Mouse (Mus musculus) hindbrain, postnatal 0 days (tissue): ENCODE data around the gene 2310034G01Rik. TPM values are rescaled to one million over a fixed set of nuclear protein-coding genes. Genes with fewer than 3 reads are reported as not detected.

Experiments
- ATAC-seq: fragments of 200-750 bp; cut with Nextera tagmentation; 2 replicates; pipeline ENCODE4 v1.8.0; 2017; ENCODE audit warnings: mild to moderate bottlenecking, moderate TSS enrichment, moderate library complexity
- DNase-seq: peaks from one replicate; pipeline ENCODE4 v3.0.0-alpha.2; 2015; ENCODE audit warnings: low spot score
- H3K27ac ChIP-seq: fragments of 300-500 bp; sonication (generic); 2 replicates; pipeline ENCODE4 v1.5.1; 2014; ENCODE audit warnings: mild to moderate bottlenecking
- H3K27me3 ChIP-seq: fragments of 300-500 bp; sonication (generic); 2 replicates; pipeline ENCODE4 v1.6.1; 2014; ENCODE audit warnings: low read length, mixed read lengths; ENCODE audit not compliant: insufficient read depth
- H3K36me3 ChIP-seq: fragments of 300-500 bp; sonication (generic); 2 replicates; pipeline ENCODE4 v1.6.1; 2014; ENCODE audit warnings: low read length, mixed read lengths; ENCODE audit not compliant: insufficient read depth
- H3K4me1 ChIP-seq: fragments of 300-500 bp; sonication (generic); 2 replicates; pipeline ENCODE4 v1.6.1; 2014; ENCODE audit warnings: antibody characterized with exemption, low read length, mixed read lengths; ENCODE audit not compliant: insufficient read depth
- H3K4me2 ChIP-seq: fragments of 300-500 bp; sonication (generic); 2 replicates; pipeline ENCODE4 v1.6.1; 2014; ENCODE audit warnings: low read depth, mild to moderate bottlenecking, low read length, moderate library complexity, mixed read lengths
- H3K4me3 ChIP-seq: fragments of 300-500 bp; sonication (generic); 2 replicates; pipeline ENCODE4 v1.5.1; 2014; ENCODE audit warnings: low read length
- H3K9ac ChIP-seq: fragments of 300-500 bp; sonication (generic); replicated peaks from 2 replicates; pipeline ENCODE4 v1.6.1; 2014; ENCODE audit warnings: mild to moderate bottlenecking, low read length, moderate library complexity, mixed read lengths
- H3K9me3 ChIP-seq: fragments of 300-500 bp; sonication (generic); 2 replicates; pipeline ENCODE4 v1.6.1; 2016; ENCODE audit warnings: low read length, mixed read lengths
- CTCF ChIP-seq: IDR thresholded peaks from 2 replicates; pipeline ENCODE4 v1.5.1; 2016; ENCODE audit warnings: antibody characterized with exemption, control low read depth, low read depth
- WGBS: fragments of 180-500 bp; shearing (Covaris S2); extraction: QIAGEN DNeasy Blood & Tissue Kit; methylation state at CpG from one replicate; pipeline ENCODE4 v1.1.7; 2014; 5-methylcytosine and 5-hydroxymethylcytosine counted together
- polyA plus RNA-seq: library from polyadenylated mRNA; unstranded; fragments of >200 nt; fragmentation: Nextera tagmentation; extraction: Ambion mirVana; gene quantifications from 2 replicates; pipeline ENCODE4 v1.2.1, GENCODE M21; 2015
- total RNA-seq: library from RNA; depleted of rRNA; stranded (reverse); fragments of >200 nt; gene quantifications from 2 replicates; pipeline ENCODE4 v1.2.3, GENCODE M21; 2014

Gene 2310034G01Rik
- total and polyA plus RNA-seq, 2 experiments from 2014 or later, result 0.89 to 1.7 TPM

DNA sequence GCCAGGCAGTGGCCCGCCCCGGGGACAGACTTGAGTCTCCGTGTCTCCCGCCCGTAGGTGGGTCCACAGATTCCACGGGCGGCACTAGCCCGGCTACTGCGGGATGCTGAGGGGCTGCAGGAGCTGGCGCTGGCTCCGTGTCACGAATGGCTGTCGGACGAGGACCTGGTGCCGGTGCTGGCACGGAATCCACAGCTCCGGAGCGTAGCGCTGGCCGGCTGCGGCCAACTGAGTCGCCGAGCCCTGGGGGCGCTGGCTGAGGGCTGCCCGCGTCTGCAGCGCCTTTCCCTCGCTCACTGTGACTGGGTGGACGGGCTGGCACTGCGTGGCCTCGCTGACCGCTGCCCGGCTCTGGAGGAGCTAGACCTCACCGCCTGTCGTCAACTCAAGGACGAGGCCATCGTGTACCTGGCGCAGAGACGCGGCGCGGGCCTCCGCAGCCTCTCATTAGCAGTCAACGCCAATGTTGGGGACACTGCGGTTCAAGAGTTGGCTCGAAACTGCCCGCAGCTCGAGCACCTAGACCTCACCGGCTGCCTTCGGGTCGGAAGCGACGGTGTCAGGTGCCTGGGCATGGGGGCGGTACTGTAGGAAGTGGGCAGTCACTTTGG is 21.0 kb downstream of the 2310034G01Rik start:
- Histone ChIP-seq H3K4me3 (peak overlapping the region; percentile 59), H3K4me1 (peaks cover 11% of the 10 kb centered on the region)
- peak; percentile 40 for DNase-seq

DNA sequence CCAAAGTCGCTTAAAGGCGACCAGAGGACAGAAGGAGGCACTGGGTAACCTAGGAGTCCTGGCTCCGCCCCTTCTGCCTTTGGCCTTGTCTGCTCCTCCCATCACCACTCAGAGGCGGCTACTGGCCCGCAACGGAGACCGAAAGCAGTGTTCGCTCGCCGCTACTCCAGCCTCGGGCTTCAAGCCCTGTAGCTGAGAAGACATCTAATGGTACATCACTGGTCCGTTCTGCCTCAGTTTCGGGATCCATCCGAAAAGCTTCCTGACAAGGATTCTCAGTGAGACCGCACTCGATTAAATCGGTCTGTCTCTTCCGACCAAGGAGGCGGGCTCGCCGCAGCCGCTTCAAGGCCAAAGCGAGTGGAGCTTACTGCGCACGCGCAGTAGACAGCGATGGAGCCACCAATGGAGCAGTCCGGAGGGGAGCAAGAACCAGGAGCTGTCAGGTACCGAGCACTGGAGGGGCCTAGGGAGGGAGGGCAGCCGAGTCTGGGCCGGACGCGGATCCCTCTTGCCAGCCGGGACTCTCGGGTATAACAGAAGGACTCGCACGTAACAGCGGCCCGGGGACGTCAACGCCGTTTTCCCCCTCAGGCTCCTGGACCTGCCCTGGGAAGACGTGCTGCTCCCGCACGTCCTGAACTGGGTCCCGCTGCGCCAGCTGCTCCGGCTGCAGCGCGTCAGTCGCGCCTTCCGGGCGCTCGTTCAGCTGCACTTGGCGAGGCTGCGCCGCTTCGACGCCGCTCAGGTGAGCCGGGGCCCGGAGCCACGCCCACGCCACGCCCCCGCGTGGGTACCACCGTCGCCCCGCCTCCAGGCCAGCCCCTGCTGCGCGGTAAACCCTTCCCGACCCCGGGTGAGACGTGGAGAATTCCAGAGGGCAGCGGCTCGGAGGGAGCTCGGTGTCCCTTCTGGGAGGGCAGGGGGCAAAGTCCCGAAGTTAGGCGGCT is 21.7 kb downstream of the 2310034G01Rik start, which contains the start of gene Fbxl15:
TSS of gene Fbxl15 (plus strand) at position 104 of the 950 bp plus-strand sequence.
- H3K4me1 ChIP-seq, result peaks cover 11% of the 10 kb centered on the region
- peak; percentile 91 for ATAC-seq
- 1% methylated on average over 81 of the region's 81 CpGs for WGBS
- H3K9ac ChIP-seq, result peak within 1 kb of the TSS; percentile 59
- peak within 1 kb of the TSS; percentile 95 for H3K27ac ChIP-seq
- H3K36me3 ChIP-seq, result peaks cover 12% of the 10 kb centered on the region; the same call in 1 of the 2 replicates
- DNase-seq, result peak; percentile 98
- no peak for TF ChIP-seq CTCF
- H3K9me3 ChIP-seq, result no peaks in the 10 kb centered on the region
- peak within 1 kb of the TSS; percentile 59 for H3K4me3 ChIP-seq
- no peaks in the 10 kb centered on the region for H3K27me3 ChIP-seq
- H3K4me2 ChIP-seq, result peak within 1 kb of the TSS; percentile 91

More for the DNA sequence above, 21.0 kb downstream of the 2310034G01Rik start:
- Histone ChIP-seq H3K27me3 (no peaks in the 10 kb centered on the region), H3K36me3 (peaks cover 12% of the 10 kb centered on the region; the same call in 1 of the 2 replicates), H3K9me3 (no peaks in the 10 kb centered on the region), H3K27ac (peak overlapping the region; percentile 95), H3K9ac (peak overlapping the region; percentile 59), H3K4me2 (peak overlapping the region; percentile 91)
- no peak for TF ChIP-seq CTCF
- 0 out of 2 replicates have a peak, but pooled peaks have one; percentile 1 for ATAC-seq
- WGBS, result 2% methylated on average over 54 of the region's 54 CpGs

- H3K9me3 ChIP-seq, result no peaks in the 10 kb centered on the region
- no peaks in the 10 kb centered on the region for H3K27me3 ChIP-seq
- peak overlapping the region; percentile 59 for H3K4me3 ChIP-seq
- peak overlapping the region; percentile 95 for H3K27ac ChIP-seq
- H3K4me1 ChIP-seq, result peaks cover 11% of the 10 kb centered on the region
- no peak for TF ChIP-seq CTCF
- DNase-seq (no peak), ATAC-seq (no peak)
- H3K9ac ChIP-seq, result peak overlapping the region; percentile 59
- 24% methylated on average over 14 of the region's 14 CpGs for WGBS
- peaks cover 12% of the 10 kb centered on the region; the same call in 1 of the 2 replicates for H3K36me3 ChIP-seq
- H3K4me2 ChIP-seq, result peak overlapping the region; percentile 91
Measured at GRCm38 (mm10) chr19:46327531-46328064, 22.5 kb downstream of the 2310034G01Rik start.

GRCm38 (mm10) chr19:46326756-46327305 is 23.3 kb downstream of the 2310034G01Rik start, which contains the start of gene Psd:
Psd (minus strand) TSS chr19:46327156.
- Histone ChIP-seq H3K9me3 (no peaks in the 10 kb centered on the region), H3K4me1 (peaks cover 16% of the 10 kb centered on the region), H3K36me3 (peaks cover 12% of the 10 kb centered on the region; the same call in 1 of the 2 replicates), H3K27ac (peak within 1 kb of the TSS; percentile 95), H3K4me2 (peak within 1 kb of the TSS; percentile 91), H3K9ac (peak within 1 kb of the TSS; percentile 59), H3K27me3 (no peaks in the 10 kb centered on the region), H3K4me3 (peak within 1 kb of the TSS; percentile 59)
- ATAC-seq, result no peak
- WGBS, result under 1% methylated on average over 35 of the region's 35 CpGs
- DNase-seq, result peak; percentile 88
- no peak for TF ChIP-seq CTCF

DNA sequence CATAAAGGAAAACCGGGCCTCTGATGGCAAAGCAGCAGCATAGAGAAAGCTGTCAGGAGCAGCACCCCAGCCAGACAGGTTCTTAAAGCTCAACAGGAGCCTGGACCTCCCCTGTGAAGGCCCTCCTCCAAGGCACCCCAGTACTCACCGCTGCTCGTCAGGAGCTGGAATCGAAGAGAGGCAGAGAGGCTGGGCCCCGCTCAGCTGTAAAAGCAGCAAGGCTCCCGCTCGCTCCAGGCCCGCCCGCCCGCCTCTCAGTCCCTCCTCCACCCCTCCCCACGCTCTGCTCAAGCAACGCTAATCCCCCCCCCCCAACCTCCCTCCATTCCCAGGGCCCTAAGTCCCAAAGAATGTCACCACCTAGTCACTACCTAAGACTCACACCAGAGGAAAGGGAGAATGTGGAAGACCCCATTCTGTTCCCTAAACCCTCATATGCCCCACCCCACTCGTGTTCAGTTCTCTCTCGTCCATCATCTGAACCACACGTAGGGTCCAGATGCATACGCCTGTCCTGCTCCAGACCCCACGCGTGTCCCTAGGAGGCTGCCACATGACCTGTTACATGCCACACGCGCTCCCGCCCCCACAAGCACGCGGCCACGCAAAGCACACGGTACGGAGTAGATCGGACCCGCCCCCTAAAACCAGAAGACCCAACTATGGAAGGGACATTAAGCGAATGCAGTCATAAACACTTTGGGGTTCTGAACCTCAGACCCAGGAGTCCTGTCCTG is 23.9 kb downstream of the 2310034G01Rik start:
- H3K4me2 ChIP-seq, result peak overlapping the region; percentile 91
- no peaks in the 10 kb centered on the region for H3K27me3 ChIP-seq
- peak overlapping the region; percentile 59 for H3K4me3 ChIP-seq
- H3K9me3 ChIP-seq, result no peaks in the 10 kb centered on the region
- TF ChIP-seq CTCF, result no peak
- DNase-seq (peak; percentile 66), ATAC-seq (0 out of 2 replicates have a peak, but pooled peaks have one; percentile 15)
- peaks cover 6% of the 10 kb centered on the region; the same call in 1 of the 2 replicates for H3K36me3 ChIP-seq
- H3K27ac ChIP-seq, result peak overlapping the region; percentile 95
- 4% methylated on average over 28 of the region's 29 CpGs for WGBS
- peak overlapping the region; percentile 59 for H3K9ac ChIP-seq
- peaks cover 22% of the 10 kb centered on the region for H3K4me1 ChIP-seq
